Mouse (Mus musculus): ENCODE measurements around the gene 4930524J08Rik. TPM values are rescaled to one million over a fixed set of nuclear protein-coding genes. Genes with fewer than 3 reads are reported as not detected.

The 4930524J08Rik gene
- under 1 TPM in 1 of 2 experiments, not detected in 1; 0.79 TPM for total RNA-seq (2021)

DNA sequence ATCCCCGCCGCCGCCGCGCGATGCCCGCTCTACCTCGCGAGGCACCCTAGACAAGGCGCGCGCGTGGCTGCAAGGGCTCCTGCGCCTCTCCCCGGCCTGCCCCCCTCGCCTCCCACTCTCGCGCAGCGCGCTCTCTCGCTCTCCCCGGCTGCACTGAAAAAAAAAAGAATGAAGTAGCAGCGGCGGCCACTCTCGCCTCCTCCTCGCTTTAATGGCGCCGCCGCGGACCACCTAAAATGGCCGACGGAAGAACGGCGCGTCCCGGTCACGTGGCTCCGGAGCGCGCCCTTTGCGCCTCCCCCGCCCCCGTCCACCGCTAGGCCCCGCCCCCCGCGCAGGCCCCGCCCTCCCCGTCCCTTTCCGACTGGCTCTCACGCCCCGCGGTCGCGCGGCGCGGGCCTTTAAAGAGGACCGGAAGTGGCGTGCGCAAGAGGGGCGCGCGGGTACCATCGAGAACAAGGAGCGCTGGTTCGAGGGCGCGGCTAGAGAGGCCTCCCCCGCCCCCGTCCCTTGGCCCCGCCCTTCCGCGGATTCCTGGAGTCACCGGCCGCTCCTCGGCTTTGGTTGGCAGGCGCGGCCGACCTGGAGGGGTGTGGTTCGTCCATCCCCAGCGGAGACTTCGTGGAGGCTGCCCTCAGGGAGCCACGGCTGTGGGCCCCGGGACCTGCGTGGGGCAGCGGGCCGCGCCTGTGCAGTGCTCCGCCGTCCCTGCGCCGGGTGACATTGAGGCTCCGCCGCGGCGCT, at the start of gene 4930524J08Rik, which contains the start of gene Hnrnpd:
Gene 4930524J08Rik, plus strand, starts transcription at position 363 of the 744 bp plus-strand sequence.
Gene Hnrnpd, minus strand, starts transcription at position 240 of the 744 bp plus-strand sequence.
- intact Hi-C loops (cut with DNase I), result loop anchor here (5.0 to 10.0 kb wide), 3 partner anchors 438 to 727 kb away; partner anchors contain the start of genes Lin54 and Sec31a
- DNase-seq, result peak; percentile 88 to 91

DNA sequence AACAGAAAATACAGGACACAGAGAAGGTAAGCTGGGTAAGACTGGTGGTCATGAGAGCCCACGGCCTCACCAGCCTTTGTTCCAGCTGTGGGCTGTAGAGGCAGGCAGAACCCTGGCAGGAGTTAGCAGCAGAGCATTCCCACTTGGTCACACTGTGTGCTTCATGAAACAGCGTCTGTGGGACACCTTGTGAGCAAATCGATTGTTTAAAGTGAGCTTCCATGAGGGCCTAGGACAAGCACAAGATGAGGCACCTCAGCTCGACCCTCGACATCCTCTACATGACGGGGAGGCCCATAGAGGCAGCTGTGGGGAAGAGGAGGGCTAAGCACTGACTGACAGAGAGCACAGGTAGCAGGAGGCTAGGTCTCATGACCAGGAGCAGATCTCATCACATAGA, 47.0 kb upstream of the 4930524J08Rik start:
- intact Hi-C loops (cut with DNase I), result no loop called here
- DNase-seq, result no peak

DNA sequence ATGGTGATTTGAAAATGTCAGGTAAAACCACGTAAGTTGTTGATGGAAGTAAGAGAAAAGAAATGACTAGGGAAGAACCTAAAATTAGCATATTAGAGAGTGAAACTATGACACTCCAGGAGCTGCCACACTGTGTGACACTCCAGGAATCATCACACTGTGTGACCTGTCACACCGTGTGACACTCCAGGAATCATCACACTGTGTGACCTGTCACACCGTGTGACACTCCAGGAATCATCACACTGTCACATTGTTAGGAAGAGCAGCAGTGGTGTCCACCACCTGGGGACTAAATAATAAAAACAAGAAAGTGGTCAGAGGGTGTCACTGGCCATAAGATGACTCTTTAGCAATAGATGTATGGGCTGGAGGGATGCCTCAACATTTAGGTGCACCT, 39.4 kb upstream of the 4930524J08Rik start:
- intact Hi-C loops (cut with DNase I), result no loop called here
- no peak for DNase-seq

DNA sequence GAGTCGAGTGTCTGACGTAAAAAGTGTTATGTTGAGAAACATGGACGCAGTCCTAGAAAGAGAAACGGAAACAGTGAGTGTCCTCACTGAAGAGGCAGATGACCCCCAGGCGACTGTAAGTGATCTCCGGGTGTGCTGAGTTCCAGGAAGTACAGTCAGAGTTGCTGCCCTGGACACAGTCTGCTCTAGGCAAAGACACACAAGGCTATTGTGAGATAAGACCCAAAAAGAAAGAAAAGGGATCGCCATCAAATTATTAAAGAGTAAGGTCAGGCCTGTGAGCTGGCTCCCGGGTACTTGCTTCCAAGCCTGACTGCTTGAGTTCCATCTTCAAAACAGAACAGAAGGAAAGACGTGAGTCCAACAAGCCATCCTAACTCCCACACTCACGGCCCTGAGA, 37.6 kb upstream of the 4930524J08Rik start:
- intact Hi-C loops (cut with DNase I), result no loop called here
- DNase-seq, result no peak

DNA sequence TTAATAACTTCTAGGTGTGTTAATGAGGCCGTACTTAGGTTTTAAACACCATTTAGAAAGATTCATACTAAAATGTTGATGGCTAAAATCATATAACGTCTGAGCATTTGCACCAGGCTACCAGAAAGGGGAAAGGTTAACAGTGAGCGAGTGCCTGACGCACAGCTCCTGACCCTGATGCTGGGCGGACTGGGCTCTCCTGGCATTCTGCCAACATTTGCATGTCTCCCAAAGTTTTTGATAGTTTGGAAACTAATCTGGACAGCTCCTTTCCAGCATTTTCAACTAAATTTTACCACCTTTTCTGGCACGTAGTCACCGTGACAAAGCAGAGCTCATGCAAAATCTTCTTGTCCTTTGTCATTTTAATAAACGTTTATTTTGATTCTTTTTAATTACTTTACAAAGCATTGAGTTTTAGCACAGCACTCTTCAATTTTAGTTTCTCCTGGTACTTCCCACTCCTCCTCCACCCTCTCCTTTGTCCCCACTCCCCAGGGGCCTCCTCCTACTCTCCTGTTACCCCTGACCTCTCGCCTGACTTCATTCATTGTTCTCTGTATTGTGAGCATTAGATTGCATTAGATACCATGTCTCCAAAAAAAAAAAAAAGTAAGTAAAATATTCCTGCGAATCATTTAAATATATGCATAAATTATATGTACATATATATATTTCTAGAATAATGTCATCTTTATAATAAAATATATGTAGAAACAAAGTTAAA, 36.9 kb upstream of the 4930524J08Rik start:
- intact Hi-C loops (cut with DNase I), result no loop called here
- no peak for DNase-seq

DNA sequence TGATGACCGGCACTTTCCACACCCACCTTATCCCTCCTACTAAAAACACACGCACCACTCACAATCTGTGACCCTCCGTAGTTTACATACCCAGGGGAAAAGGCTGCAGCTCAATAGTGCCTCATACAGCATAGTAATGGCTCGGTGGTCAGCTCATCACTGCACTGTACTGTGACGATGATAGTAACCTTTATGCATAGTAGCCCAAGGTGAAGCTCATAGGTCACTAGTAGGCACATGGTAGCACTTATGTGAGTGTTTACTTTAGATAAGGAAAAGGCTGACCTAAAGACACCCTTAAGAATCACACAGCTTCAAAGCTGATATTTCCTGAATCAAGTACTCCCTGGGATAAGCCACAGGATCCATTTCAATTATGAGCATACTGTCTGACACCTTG, 26.3 kb upstream of the 4930524J08Rik start:
- DNase-seq, result no peak
- intact Hi-C loops (cut with DNase I), result no loop called here

DNA sequence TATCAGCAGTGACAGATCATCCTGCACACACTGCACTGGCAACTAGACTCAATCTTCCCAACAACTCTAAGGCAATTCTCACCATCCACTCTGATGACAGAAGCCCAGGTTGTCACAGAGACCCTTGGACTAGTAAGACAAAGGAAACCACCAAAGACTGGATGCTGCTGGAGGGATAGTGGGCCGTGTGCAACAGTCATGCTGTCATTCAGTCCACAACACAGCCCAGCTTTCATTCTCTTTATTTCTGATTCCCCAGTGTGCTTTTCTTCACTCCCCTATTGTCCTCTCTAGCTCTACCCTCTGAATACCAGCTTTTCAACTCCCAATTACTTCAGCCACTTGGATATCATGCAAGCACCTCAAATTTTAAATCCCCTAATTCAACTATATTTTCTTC, 25.0 kb upstream of the 4930524J08Rik start:
- intact Hi-C loops (cut with DNase I), result no loop called here
- no peak for DNase-seq

DNA sequence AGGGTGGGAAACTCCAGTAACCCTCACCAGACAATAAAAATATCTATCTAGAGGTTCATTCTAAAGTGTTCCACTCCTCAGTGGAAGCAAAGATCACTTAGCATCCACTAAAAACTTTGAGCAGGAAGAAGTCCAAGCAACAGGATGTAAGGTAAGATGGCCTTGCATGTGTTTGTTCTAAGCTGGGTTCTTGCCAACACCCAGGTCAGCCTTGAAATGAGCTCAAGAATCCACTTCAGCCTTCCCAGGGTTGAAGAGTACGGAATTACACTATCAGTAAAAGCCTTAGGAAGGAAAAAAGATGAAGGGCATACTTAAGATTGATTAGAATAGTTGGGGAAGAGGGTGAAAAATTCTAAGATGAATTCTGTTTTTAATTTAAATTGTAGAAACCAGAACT, 20.2 kb upstream of the 4930524J08Rik start:
- no peak for DNase-seq
- intact Hi-C loops (cut with DNase I), result no loop called here

DNA sequence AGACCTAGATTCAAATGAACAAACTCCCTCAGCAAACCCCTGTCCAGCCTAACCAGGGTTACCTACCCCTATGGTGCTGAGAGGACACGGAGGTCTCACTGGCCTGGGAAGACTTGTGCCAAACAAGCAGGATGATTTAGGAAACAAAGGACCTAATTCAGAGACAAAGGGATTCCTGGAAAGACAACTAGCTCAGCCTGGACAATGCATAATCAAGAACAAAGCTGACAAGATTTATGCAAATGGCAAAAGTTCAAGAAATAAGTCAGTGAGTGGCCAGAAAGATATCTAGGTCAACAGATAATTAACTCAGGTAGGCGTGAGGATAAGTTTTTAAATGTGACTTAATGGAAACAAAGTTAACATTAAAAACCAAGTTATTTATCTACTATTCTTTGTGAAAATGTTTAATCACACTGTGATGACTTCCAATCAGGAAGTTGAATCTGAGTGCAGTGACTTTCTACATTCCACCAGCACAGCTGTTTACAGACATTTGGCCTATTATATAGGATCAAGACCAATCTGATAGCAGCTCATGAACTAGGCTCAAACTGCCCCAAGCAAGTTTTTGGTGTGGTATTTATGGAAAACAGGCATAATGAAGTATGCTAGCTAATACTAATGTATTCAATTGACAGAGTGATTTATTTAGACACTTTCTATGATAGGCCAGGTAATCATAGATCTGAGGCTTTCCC, 19.5 kb upstream of the 4930524J08Rik start:
- no peak for DNase-seq
- intact Hi-C loops (cut with DNase I), result no loop called here

DNA sequence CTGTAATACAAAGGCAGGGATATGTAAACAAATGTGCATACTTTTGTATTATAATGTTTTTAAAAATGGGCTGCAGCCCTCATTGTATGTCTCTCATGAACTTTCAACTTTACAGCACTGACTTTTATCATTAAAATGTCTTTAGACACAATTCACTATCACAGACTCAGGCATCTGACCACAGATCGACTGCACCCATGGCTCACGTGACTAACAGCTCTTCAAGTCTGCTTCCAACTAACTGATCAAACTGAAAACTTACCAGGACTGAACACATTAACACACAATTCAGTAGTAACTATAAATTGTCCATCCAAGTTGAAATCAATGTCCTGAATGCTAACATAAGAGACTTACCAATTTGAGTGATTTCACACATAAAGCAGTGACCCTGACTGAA, 18.9 kb upstream of the 4930524J08Rik start:
- no peak for DNase-seq
- intact Hi-C loops (cut with DNase I), result no loop called here

DNA sequence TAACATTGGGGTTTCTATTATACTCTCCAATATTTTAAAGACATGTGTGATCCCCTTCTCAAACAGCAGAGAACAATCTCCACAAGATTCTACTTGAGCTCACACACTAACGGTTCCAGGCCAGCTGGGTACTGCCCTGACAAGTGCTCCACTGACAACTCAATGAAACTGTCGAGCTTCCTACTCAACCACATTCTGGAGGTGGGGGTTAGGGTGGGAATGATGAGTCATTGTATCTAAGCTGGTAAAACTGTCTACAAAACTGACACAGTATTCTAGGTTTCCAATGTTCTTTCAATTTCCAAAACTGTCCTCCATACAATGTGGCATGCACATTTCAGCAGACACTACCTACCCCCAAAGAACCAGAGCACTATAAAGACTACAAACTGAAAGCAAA, 4.9 kb upstream of the 4930524J08Rik start:
- intact Hi-C loops (cut with DNase I), result loop anchor here (10.0 kb wide), 1 partner anchor 531 kb away; the partner anchor contains the start of gene Lin54
- no peak for DNase-seq

DNA sequence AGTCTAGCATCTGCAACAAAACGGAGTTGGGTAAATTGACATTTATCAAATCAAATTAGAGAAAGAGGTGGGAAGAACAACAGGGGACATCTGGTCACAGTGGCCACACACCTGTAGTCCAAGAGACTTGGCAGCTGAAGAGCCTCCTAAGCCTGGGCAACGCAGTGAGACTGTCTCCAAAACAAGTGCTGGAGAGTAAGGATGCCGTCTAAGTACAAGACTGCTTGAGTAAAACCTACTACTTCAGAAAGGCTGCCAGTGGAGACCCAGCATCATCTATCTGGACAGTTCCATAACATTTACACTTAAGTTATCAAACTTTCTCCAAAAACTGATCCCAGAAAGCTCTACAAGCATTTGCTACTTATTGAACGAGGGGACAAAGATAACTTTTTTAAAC, 3.8 kb upstream of the 4930524J08Rik start:
- intact Hi-C loops (cut with DNase I), result loop anchor here (5.0 to 10.0 kb wide), 3 partner anchors 442 to 723 kb away; partner anchors contain the start of genes Lin54 and Sec31a
- DNase-seq, result no peak

DNA sequence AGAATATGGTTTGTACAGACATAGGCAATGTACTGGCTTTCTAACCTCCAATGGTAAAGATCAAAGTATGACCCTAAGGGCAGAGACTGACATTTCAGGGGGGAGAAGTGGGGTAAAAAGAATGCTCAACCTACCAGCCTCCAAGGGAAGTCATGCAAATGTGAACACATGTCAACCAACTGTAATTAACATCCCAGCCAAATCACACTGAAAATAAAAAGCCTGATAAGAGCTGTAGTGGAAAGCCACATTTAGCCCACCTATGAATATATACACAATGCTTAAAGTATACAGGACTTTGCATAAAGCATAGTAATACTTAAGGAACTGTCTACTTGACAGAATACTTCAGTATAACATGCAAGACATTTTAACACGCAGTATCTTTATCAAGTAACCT, 3.1 kb upstream of the 4930524J08Rik start:
- DNase-seq, result no peak
- intact Hi-C loops (cut with DNase I), result loop anchor here (5.0 to 10.0 kb wide), 3 partner anchors 442 to 723 kb away; partner anchors contain the start of genes Lin54 and Sec31a

DNA sequence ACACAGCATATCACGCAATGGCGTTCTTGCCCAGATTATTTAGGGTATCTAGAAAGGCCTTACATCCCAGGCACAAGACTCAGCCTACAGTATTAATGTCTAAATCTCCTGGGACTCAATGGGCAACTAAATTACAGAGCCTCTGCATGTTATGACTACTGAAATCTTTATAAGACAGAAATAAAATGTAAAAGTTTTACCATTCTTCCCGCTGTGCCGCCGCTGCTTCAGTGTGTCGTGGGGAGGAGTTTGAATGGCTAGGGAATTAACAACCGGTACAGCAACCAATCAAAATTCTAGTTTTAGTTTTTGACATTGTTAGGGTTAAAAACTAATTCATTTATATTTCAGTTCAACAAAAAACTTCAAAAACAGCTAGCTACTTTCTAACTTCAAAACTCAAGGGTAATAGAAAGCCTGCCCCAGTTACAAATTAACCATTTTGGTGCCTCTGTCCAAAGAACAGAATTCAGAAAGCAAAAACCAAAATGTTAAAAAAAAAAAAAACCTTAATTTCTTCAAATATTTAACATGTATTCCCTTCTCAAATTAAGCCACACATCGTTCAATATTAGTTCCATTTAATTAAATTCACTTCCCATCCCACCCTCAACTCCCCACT, 2.4 kb upstream of the 4930524J08Rik start:
- DNase-seq, result no peak
- intact Hi-C loops (cut with DNase I), result loop anchor here (5.0 to 10.0 kb wide), 3 partner anchors 441 to 724 kb away; partner anchors contain the start of genes Lin54 and Sec31a

DNA sequence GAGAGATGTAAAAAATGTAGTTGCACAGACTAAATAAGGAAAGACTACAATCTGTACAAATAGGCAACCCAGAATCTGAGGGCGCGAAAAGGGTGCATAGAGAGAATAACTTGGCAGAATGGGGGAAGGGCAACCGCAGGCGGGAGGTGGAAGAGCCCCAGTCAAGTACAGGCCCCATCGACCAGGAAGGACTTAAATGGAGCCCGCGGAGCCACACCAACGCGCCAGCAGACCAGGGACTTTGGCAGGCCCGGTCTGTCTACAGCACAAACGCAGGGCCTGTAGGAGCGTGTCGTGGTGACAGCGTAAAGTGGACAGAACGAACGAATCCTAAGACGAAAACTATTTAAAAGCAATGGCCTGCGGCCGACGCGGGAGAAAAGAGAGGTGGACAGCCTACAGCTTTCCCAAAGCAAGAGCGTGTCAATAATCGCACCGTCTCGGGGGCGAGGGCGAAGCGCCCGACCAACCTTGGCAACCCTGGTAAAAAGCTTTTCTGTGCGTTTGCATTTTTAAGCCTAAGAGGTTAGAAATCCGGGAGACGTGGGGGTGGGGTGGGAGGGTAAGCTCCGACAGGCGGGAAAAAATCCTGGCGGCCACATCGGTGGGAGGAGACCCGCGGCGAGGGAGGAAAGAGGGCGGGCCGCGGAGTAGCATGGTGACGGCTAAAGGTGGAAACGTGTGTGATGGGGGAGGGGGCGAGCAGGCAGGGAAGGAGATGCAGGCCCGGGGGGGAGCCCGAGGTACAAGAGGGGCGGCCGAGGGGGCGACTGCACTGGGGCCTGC, 1.2 kb upstream of the 4930524J08Rik start:
- peak; percentile 75 to 81 for DNase-seq
- intact Hi-C loops (cut with DNase I), result loop anchor here (1.0 to 10.0 kb wide), 4 partner anchors 59 to 725 kb away; partner anchors contain the start of genes Lin54 and Sec31a

DNA sequence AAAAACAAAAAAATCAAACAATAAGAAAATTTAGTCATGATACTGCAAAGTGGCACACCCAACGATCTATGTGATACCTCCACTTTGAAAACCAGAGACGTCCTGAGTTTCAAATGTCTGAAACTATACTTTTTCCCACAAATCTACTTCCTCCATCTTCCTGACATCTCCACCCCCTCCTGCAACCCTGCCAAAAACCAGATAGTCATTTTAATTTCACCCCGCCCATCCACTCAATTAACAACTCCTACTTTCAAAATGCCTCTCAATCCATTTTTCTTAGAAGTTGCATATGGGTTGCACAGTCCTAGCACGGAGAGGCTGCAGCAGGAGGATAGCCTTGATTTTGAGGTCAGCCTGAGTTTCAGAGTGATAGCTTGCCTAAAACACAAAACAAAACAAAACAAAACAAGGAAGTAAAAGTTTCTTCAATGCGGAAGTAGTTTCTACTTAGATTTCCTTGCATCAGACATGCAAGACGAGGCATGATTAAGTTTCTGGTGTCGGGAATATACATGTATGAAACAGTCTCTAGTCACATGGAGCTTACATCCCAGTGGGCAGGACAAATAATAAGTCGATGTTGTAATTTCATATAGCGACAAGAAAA, 4.7 kb downstream of the 4930524J08Rik start:
- intact Hi-C loops (cut with DNase I), result no loop called here
- no peak for DNase-seq

DNA sequence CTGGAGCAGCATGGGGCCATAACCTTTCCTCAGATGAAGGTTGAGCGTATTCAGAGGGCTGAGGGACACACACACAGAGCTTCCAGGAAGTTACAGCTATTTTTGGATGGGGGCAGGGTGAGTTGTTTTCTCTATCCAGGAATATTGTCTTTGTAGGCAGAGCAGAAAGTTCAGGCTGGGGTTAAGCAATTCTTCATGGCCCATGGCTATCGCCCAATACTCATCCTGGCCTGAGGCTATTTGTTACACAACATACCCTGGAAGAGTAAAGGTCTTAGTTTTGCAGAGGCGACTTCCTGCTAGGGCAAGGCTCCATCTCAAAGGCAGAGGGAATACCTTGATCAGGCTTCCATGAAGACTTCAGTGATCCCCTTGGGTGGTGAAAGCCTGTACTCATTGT, 15.3 kb downstream of the 4930524J08Rik start:
- intact Hi-C loops (cut with DNase I), result no loop called here
- no peak for DNase-seq

DNA sequence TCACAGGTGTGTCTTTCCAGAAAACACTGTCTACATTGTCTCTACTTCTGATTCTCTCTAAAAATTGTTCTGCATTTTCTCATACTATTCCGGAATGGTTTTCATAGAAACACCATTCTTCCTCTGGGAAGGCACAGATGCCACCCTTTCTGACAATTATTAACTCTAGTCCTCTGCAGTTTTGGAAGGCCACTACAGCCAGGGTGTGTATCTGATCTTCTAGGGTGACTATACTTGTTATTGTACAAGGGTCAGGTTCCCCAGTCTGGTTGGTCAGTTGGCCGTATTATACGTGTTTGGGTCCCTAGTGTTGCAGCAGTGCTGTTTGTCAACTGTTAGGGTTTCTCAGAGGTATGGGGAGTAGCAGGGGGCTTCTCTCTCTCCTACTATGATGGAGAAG, 15.8 kb downstream of the 4930524J08Rik start:
- no peak for DNase-seq
- intact Hi-C loops (cut with DNase I), result no loop called here

DNA sequence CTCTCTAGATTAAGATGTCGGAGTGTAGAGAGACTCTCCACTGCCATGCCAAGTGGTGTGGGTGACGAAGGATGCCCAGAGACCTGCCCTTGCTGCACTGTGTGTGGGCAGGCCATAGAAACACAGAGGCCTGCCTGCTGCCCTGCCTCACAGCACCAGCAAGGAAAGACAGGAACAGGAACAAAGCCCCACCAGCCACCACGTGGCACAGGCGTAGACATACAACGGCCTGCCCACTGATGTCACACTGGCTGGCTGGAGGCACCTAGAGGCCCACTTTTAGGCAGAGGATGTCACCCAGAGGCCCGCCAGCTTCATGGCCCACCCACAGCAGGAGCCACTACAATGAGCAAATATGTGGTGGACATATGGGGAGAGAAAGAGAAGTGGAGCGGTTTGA, 21.2 kb downstream of the 4930524J08Rik start:
- no peak for DNase-seq
- intact Hi-C loops (cut with DNase I), result no loop called here

Data from heart, postnatal 36 days (tissue).